Mouse (Mus musculus) spleen, adult 2 months (tissue): ENCODE results near the gene Trmt1. TPM values are rescaled to one million over a fixed set of nuclear protein-coding genes. Genes with fewer than 3 reads are reported as not detected.
A peak's percentile ranks its signal among the peaks of the same experiment; 100 is the strongest.

ENCODE experiments used
- DNase-seq, 2 experiments: peaks; one replicate each; pipeline versions ENCODE4 v3.0.0 to v3.0.0-alpha.2; 2012 to 2021; ENCODE audit warnings: low spot score in 2 of 2, low read depth in 1 of 2
- H3K27ac ChIP-seq: fragments of 200-500 bp; 2 replicates; pipeline ENCODE4 v1.5.1; 2012; ENCODE audit warnings: low read length, inconsistent platforms; ENCODE audit not compliant: insufficient read depth
- H3K27me3 ChIP-seq: fragments of 200-500 bp; 2 replicates; pipeline ENCODE4 v1.6.1; 2012; ENCODE audit warnings: mild to moderate bottlenecking, moderate library complexity, low read length, inconsistent platforms; ENCODE audit not compliant: control insufficient read depth, insufficient read depth
- H3K36me3 ChIP-seq: fragments of 200-500 bp; 2 replicates; pipeline ENCODE4 v1.6.1; 2012; ENCODE audit warnings: mild to moderate bottlenecking, low read length, inconsistent platforms; ENCODE audit not compliant: control insufficient read depth, insufficient read depth
- H3K4me1 ChIP-seq: fragments of 200-500 bp; 2 replicates; pipeline ENCODE4 v1.6.1; 2011; ENCODE audit warnings: inconsistent platforms; ENCODE audit not compliant: control insufficient read depth, insufficient read depth, insufficient read length
- H3K4me3 ChIP-seq: fragments of 200-500 bp; 2 replicates; pipeline ENCODE4 v1.5.1; 2011; ENCODE audit warnings: mild to moderate bottlenecking, inconsistent platforms; ENCODE audit not compliant: insufficient read depth, insufficient read length; ENCODE audit errors: extremely low read depth
- CTCF ChIP-seq: fragments of 200-500 bp; IDR thresholded peaks from 2 replicates; pipeline ENCODE4 v1.5.1; 2011; ENCODE audit warnings: mild to moderate bottlenecking, inconsistent platforms; ENCODE audit not compliant: insufficient read depth, insufficient read length, insufficient replicate concordance; ENCODE audit errors: extremely low read depth
- POLR2A ChIP-seq: fragments of 200-500 bp; IDR thresholded peaks from 2 replicates; pipeline ENCODE4 v1.6.1; 2011; ENCODE audit warnings: low read depth, low read length, inconsistent platforms
- WGBS: fragments of 180-500 bp; shearing (Covaris S2); methylation state at CpG from one replicate; pipeline ENCODE4 v1.1.7; 2018; 5-methylcytosine and 5-hydroxymethylcytosine counted together
- polyA plus RNA-seq: library from polyadenylated mRNA; depleted of rRNA; stranded (reverse); fragments of >200 nt; gene quantifications from 2 replicates; pipeline ENCODE4 v1.2.3, GENCODE M21; 2012

The Trmt1 gene
- polyA plus RNA-seq, 1 experiment: 98.1 TPM

DNA sequence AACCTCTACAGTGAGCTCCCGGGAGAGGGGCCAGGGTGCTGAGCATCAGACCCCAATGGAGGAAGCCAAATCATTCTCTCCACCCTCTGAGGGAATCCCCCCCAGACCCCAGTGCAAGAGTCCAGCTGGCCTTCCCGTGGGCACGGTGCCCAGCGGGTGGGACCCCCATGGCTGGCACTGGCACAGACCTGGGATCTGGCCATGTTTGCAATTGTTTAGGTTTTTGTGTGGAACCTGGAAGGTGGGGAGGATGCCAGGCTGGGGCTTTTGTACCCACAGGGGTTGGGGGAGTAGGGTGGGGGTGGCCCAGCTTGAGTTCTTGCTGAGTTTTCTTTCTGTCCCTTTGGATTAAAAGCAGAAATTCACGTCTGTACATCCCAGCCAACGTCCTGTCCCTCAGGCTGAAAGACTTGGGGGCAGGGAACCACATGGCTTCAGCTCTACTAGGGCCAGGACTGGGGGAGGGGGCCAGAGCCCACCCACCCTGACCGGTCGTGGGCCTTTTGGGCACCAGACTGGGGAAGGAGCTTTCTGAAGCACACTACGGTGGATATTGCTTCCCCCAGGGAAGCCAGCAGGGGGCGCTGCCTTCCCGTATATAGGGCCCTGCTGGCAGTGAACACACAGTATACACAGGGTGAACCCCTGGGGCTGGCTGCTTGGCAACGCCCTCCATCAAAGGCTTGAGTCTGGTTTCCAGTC lies 22.8 kb downstream of the Trmt1 start:
- H3K4me1 ChIP-seq: peaks cover 28% of the 10 kb centered on the region
- 0 out of 2 replicates have a peak, but pooled peaks cover 2% of the 10 kb centered on the region for H3K36me3 ChIP-seq
- TF ChIP-seq POLR2A (no peak), CTCF (peak; percentile 96; the same call in 1 of the 2 replicates)
- DNase-seq: peak; percentile 71 to 79
- no peak overlapping the region for H3K4me3 ChIP-seq
- 34% methylated on average over 12 of the region's 12 CpGs for WGBS
- no peak overlapping the region for H3K27ac ChIP-seq
- H3K27me3 ChIP-seq: peaks cover 3% of the 10 kb centered on the region; the same call in 1 of the 2 replicates

DNA sequence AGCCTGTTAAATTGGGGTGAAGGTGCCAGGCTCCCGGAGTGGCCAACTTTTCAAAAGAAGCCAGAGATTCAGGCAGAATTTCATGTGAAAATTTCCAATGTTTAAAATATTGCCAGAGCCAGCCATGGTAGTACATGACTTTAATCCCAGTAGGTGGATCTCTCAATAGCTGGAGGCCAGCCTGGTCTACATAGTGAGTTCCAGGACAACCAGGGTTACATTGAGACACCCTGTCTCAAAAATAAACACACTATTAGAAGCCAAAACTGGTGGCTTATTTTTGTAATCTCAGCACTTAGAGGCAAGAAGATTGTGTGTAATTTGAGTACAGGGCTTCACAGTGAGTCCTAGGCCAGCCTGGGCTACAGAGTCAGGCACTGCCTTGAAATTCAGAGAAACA lies 23.8 kb downstream of the Trmt1 start:
- Histone ChIP-seq H3K27me3 (peaks cover 3% of the 10 kb centered on the region; the same call in 1 of the 2 replicates), H3K27ac (no peak overlapping the region), H3K4me3 (no peak overlapping the region), H3K36me3 (no peaks in the 10 kb centered on the region), H3K4me1 (peaks cover 24% of the 10 kb centered on the region)
- TF ChIP-seq POLR2A (no peak), CTCF (no peak)
- 97% methylated on average over 1 of the region's 1 CpGs for WGBS
- DNase-seq: no peak

DNA sequence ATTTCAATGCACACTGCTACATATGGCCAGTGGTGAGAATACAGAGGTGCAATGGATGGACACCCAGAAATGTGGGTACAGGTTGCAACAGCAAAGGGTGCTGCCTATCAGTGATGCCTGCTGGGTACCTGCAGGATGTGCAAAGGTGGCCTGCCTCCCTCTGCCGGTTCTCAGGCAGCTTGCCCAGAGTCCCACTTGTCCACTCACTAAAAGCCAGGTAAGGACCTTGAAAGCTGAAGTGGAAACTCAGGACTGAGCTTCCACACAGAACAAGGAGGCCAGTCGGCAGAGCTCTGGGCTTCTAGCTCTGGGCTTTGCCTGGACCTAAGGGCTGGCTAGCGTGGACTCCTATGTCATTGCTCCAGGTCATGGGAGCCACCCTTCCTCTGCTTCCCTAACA lies 25.2 kb downstream of the Trmt1 start:
- H3K4me3 ChIP-seq: no peak overlapping the region
- no peak for DNase-seq

DNA sequence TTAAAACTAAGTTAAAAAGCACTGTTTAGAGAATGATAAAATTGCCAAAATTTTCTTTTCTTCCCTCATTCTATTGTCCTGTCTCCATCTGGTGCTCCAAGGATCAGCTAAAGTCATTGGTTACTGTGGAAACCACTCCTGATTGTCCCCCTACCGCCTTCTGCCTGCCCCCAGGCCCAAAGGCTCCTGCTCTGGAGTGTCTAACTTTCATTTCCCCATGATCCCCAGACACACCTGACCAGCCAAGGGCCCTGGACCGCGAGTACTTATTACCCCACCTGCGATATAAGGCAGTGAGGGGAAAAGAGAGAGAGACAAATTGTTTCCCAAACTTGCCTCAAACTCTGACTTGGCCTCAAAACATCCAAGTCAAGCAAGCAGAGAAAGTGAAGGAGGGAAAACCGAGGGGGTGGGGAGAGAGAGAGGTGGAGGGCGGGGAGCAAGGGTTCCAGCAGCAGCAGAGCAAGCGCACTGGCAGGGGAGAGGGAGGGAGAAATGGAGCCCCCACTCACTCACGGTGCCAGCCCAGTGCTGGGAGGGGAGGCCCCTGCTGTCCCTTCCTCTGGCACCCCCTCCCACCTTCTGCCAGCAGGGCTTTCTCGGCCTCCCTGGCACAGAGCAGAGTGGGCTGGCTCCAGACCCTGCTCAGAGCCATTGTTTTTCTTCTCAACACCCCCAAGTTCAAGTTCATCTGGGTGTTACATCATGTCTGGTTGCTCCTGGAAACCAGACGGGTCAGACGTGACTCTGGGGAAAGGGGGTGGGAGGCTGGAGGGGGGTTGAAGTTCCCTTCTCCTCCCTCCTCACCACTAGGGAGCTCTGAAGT lies 26.0 kb downstream of the Trmt1 start:
- no peak overlapping the region for H3K27ac ChIP-seq
- H3K27me3 ChIP-seq: 0 out of 2 replicates have a peak, but pooled peaks cover 1% of the 10 kb centered on the region
- 62% methylated on average over 11 of the region's 11 CpGs for WGBS
- H3K4me3 ChIP-seq: no peak overlapping the region
- TF ChIP-seq CTCF (no peak), POLR2A (no peak)
- peaks cover 9% of the 10 kb centered on the region for H3K4me1 ChIP-seq
- DNase-seq: no peak
- H3K36me3 ChIP-seq: no peaks in the 10 kb centered on the region

More for the DNA sequence above, 25.2 kb downstream of the Trmt1 start:
- Histone ChIP-seq H3K27me3 (peaks cover 3% of the 10 kb centered on the region; the same call in 1 of the 2 replicates), H3K36me3 (no peaks in the 10 kb centered on the region), H3K4me1 (peaks cover 17% of the 10 kb centered on the region), H3K27ac (no peak overlapping the region)
- TF ChIP-seq POLR2A (no peak), CTCF (no peak)
- WGBS: 88% methylated on average over 3 of the region's 3 CpGs

DNA sequence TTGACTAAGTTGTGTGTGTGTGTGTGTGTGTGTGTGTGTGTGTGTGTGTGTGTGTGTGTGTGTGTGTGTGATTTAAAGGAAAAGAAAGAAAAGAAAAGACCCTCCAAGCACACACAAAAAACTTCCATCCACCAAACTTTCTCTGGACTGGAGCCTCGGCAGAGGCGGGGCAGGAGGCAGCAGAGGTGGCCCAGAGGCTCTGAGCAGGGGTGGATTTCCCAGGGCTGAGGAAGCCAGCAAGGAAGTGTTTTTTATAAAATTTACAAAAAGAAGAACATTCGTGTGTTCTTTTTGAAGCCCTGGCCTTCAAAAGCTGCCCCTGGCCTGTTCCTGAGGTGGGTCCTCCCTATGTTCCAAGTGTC lies 26.6 kb downstream of the Trmt1 start:
- no peak for TF ChIP-seq POLR2A
- no peak for TF ChIP-seq CTCF
- 48% methylated on average over 3 of the region's 3 CpGs for WGBS
- no peak overlapping the region for H3K4me3 ChIP-seq
- peaks cover 6% of the 10 kb centered on the region; the same call in 1 of the 2 replicates for H3K4me1 ChIP-seq
- H3K36me3 ChIP-seq: no peaks in the 10 kb centered on the region
- no peak overlapping the region for H3K27ac ChIP-seq
- H3K27me3 ChIP-seq: no peaks in the 10 kb centered on the region
- DNase-seq: no peak

DNA sequence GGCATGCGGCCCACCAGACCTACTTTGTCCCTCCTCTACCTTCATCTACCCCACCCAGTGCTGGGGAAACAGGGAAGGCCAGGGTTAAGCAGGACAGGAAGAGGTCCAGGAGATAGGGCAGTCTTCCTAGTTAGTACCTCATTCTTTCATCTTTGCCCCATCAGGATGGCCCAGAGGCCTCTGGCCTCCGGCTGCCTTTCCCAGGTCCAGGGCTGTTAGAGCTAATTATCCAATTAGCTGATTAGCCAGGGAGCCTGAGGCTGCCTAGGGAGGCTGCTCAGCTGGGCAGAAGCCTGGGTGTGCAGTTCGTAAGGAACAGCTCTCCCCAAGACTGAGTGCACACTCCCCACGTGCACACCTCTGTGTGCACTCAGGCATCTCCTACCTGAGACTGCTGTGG lies 27.3 kb downstream of the Trmt1 start:
- Histone ChIP-seq H3K27me3 (no peaks in the 10 kb centered on the region), H3K4me1 (no peaks in the 10 kb centered on the region), H3K4me3 (no peak overlapping the region), H3K27ac (no peak overlapping the region), H3K36me3 (no peaks in the 10 kb centered on the region)
- WGBS: 93% methylated on average over 4 of the region's 4 CpGs
- no peak for DNase-seq
- TF ChIP-seq POLR2A (no peak), CTCF (no peak)
